In the genomic region with DNA sequence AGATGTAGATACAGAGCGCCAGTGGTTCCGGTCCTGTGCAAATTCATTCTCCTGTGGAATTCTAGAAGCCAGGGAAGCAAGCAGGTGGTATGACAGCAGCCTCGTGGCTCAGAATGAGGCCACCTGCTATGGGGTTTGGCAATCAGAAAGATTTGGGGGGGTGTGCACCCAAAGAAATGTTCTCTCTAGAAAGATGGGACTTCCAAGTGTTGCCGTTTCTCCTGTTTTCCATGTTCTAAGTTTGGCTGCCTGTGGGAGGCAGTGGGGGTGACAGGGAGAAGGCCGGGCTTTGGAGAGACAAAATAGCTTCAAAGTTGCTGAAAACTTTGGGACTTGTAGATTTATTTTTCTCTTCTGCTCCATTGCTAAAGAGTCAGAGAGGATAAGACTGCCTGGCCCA, we compare ENCODE assay signal across 28 mouse cellular contexts.
DNase-seq lines count a peak whose midpoint lies in the region; ATAC-seq lines count a peak whose summit lies in the region.
"Had no signal": no experiment of that assay in that cellular context is flagged by ENCODE, and none has a peak within 500 bp of the region (broad histone marks: within the 10 kb centered on the region; RNA-seq: fewer than 3 reads in every experiment).

No protein-coding gene starts in this region.

- no peak overlapping the region for H3K4me2 ChIP-seq in heart, embryonic 15.5 days
- H3K4me2 ChIP-seq: heart, embryonic 11.5 days; intestine, embryonic 15.5 days; liver, embryonic 13.5 days; neural tube, embryonic 12.5 days had no signal

- no peaks in the 10 kb centered on the region for H3K27me3 ChIP-seq in heart, embryonic 15.5 days
- no peaks in the 10 kb centered on the region for H3K27me3 ChIP-seq in limb, embryonic 10.5 days (ENCODE audit: low read depth, poor library complexity, severe bottlenecking)
- H3K27me3 ChIP-seq: intestine, embryonic 15.5 days; liver, embryonic 13.5 days; neural tube, embryonic 12.5 days had no signal

- no peak overlapping the region for H3K4me3 ChIP-seq in heart, embryonic 15.5 days
- no peak overlapping the region for H3K4me3 ChIP-seq in limb, embryonic 10.5 days
- H3K4me3 ChIP-seq: forebrain, embryonic 10.5 days; hindbrain, embryonic 10.5 days; intestine, embryonic 15.5 days; liver, embryonic 13.5 days; megakaryocyte, embryonic 14.5 days; neural tube, embryonic 12.5 days had no signal

- intact Hi-C loops in left cerebral cortex, postnatal 10 days (cut with DNase I): no loop called here

- no peak overlapping the region for H3K9ac ChIP-seq in heart, embryonic 15.5 days
- H3K9ac ChIP-seq: intestine, embryonic 15.5 days; liver, embryonic 13.5 days; neural tube, embryonic 12.5 days had no signal

- no peaks in the 10 kb centered on the region for H3K9me3 ChIP-seq in heart, embryonic 15.5 days (replicated peaks)
- no peaks in the 10 kb centered on the region for H3K9me3 ChIP-seq in limb, embryonic 10.5 days (replicated peaks)
- H3K9me3 ChIP-seq: forebrain, embryonic 10.5 days; hindbrain, embryonic 10.5 days; intestine, embryonic 15.5 days; liver, embryonic 13.5 days; megakaryocyte, embryonic 14.5 days; neural tube, embryonic 12.5 days had no signal

- H3K4me1 ChIP-seq in heart, embryonic 15.5 days (replicated peaks): peaks cover 22% of the 10 kb centered on the region
- no peaks in the 10 kb centered on the region for H3K4me1 ChIP-seq in limb, embryonic 10.5 days
- H3K4me1 ChIP-seq: forebrain, embryonic 10.5 days; hindbrain, embryonic 10.5 days; liver, embryonic 13.5 days; megakaryocyte, embryonic 14.5 days; neural tube, embryonic 12.5 days had no signal

- ATAC-seq in heart, embryonic 15.5 days (replicated peaks; ENCODE audit: insufficient number of reproducible peaks, insufficient read depth, low FRiP score, low read depth): no peak
- ATAC-seq: forebrain, embryonic 16.5 days; hindbrain, embryonic 16.5 days had no signal

- WGBS in heart, embryonic 15.5 days: 88% methylated on average over 5 of the region's 5 CpGs
- WGBS in limb, embryonic 10.5 days: 94% methylated on average over 5 of the region's 5 CpGs

- no peak for DNase-seq in heart, adult 8-10 months (ENCODE audit: low spot score)
- peak; percentile 56 to 75 for DNase-seq in left cerebral cortex, adult 18-20 months (ENCODE audit: low spot score in 2 of 2)
- DNase-seq in left cerebral cortex, postnatal 10 days (ENCODE audit: extremely low spot score in 1 of 2, low spot score in 2 of 2): no peak
- peak; percentile 62 to 77 for DNase-seq in left cerebral cortex, adult 9 months (ENCODE audit: low spot score in 2 of 2)
- peak; percentile 62 to 81 for DNase-seq in right cerebral cortex, postnatal 36 days (ENCODE audit: low spot score in 2 of 2)
- DNase-seq in adrenal gland, adult 8-10 months: no peak
- DNase-seq in limb, embryonic 10.5 days (ENCODE audit: low spot score): no peak
- DNase-seq: adrenal gland, postnatal 36 days; cerebellum, adult 11-12 months; cerebellum, postnatal 10 days; gastrocnemius, postnatal 10 days; heart, postnatal 10 days; kidney, adult 8-10 months; kidney, postnatal 10 days; liver, embryonic 13.5 days; lung, adult 2 months; lung, postnatal 14 days; midbrain, embryonic 14.5 days; thymus, postnatal 25 days had no signal

- 0 out of 2 replicates have a peak overlapping the region, but pooled peaks have one; percentile 13 for H3K27ac ChIP-seq in heart, embryonic 15.5 days
- no peak overlapping the region for H3K27ac ChIP-seq in limb, embryonic 10.5 days
- H3K27ac ChIP-seq: forebrain, embryonic 10.5 days; hindbrain, embryonic 10.5 days; intestine, embryonic 15.5 days; liver, embryonic 13.5 days; neural tube, embryonic 12.5 days had no signal

- H3K36me3 ChIP-seq in heart, embryonic 15.5 days: no peaks in the 10 kb centered on the region
- H3K36me3 ChIP-seq in limb, embryonic 10.5 days: no peaks in the 10 kb centered on the region
- H3K36me3 ChIP-seq: forebrain, embryonic 10.5 days; hindbrain, embryonic 10.5 days; intestine, embryonic 15.5 days; liver, embryonic 13.5 days; neural tube, embryonic 12.5 days had no signal

Comparison
In these comparisons a context has a peak if more than half of its experiments do, and no peak if none do; other contexts are left out.
1. DNase-seq: peak in left cerebral cortex, adult 18-20 months (2 of 2), left cerebral cortex, adult 9 months (2 of 2) and right cerebral cortex, postnatal 36 days (2 of 2); none in heart, adult 8-10 months (single experiment), left cerebral cortex, postnatal 10 days (0 of 2), adrenal gland, adult 8-10 months (single experiment) and limb, embryonic 10.5 days (single experiment).